Mouse (Mus musculus) CH12.LX (cell line): ENCODE measurements around the gene Slc18b1.

Experiments
- BHLHE40 ChIP-seq: IDR thresholded peaks from 2 replicates; pipeline ENCODE4 v1.6.1; 2011; ENCODE audit warnings: mild to moderate bottlenecking, low read depth, low read length, improper control_type of control experiment
- CTCF ChIP-seq, 2 experiments: IDR thresholded peaks in 1 of 2; conservative IDR thresholded peaks in 1 of 2; 2 replicates each; pipeline ENCODE4 v1.5.1; 2011 to 2012; ENCODE audit warnings: low read depth in 2 of 2, low read length in 2 of 2, improper control_type of control experiment in 1 of 2, inconsistent platforms in 1 of 2, mild to moderate bottlenecking in 1 of 2, moderate library complexity in 1 of 2
- KAT2A ChIP-seq: IDR thresholded peaks from 2 replicates; pipeline ENCODE4 v1.6.1; 2012; ENCODE audit warnings: low read length, improper control_type of control experiment, inconsistent platforms; ENCODE audit not compliant: insufficient replicate concordance
- MAX ChIP-seq: IDR thresholded peaks from 2 replicates; pipeline ENCODE4 v1.6.1; 2011; ENCODE audit warnings: low read length, improper control_type of control experiment
- MAZ ChIP-seq: IDR thresholded peaks from 2 replicates; pipeline ENCODE4 v1.6.1; 2012; ENCODE audit warnings: low read depth, mild to moderate bottlenecking, inconsistent platforms, low read length, improper control_type of control experiment, moderate library complexity
- MYC ChIP-seq: IDR thresholded peaks from 2 replicates; pipeline ENCODE4 v1.6.1; 2011; ENCODE audit warnings: low read depth, mild to moderate bottlenecking, improper control_type of control experiment, low read length
- POLR2A ChIP-seq: IDR thresholded peaks from 2 replicates; pipeline ENCODE4 v1.6.1; 2011; ENCODE audit warnings: low read depth, mild to moderate bottlenecking, improper control_type of control experiment, low read length
- POLR2AphosphoS2 ChIP-seq: IDR thresholded peaks from 2 replicates; pipeline ENCODE4 v1.6.1; 2011; ENCODE audit warnings: low read depth, low read length, improper control_type of control experiment
- TBP ChIP-seq: conservative IDR thresholded peaks from 2 replicates; pipeline ENCODE4 v1.6.1; 2011; ENCODE audit warnings: low read depth, low read length, improper control_type of control experiment
- ZKSCAN1 ChIP-seq: IDR thresholded peaks from 2 replicates; pipeline ENCODE4 v1.6.1; 2012; ENCODE audit warnings: low read depth, inconsistent platforms, low read length, improper control_type of control experiment, borderline replicate concordance

GRCm38 (mm10) chr10:23795871-23796520 lies 790 bp upstream of the Slc18b1 start:
- TF ChIP-seq CTCF (conservative IDR thresholded peaks at IDR 0.05 in 1 of 2, IDR thresholded peaks at IDR 0.05 in 1 of 2; ENCODE audit: low read depth in 2 of 2, low read length in 2 of 2): no peak
- no peak for TF ChIP-seq POLR2A
- TF ChIP-seq BHLHE40: no peak
- no peak for TF ChIP-seq TBP
- no peak for TF ChIP-seq POLR2AphosphoS2
- no peak for TF ChIP-seq MAX
- no peak for TF ChIP-seq MAZ
- TF ChIP-seq MYC: no peak
- TF ChIP-seq ZKSCAN1: no peak
- no peak for TF ChIP-seq KAT2A
